In genomic region chr4:104204047-104204446, GRCm38 (mm10) we compare ENCODE assay signal across 24 mouse cellular contexts.
A peak's percentile ranks its signal among the peaks of the same experiment; 100 is the strongest.
DNase-seq lines count a peak whose midpoint lies in the region; ATAC-seq lines count a peak whose summit lies in the region.
"Had no signal": no experiment of that assay in that cellular context is flagged by ENCODE, and none has a peak within 500 bp of the region (broad histone marks: within the 10 kb centered on the region; RNA-seq: fewer than 3 reads in every experiment).

No protein-coding gene starts in this region.

- no peak for DNase-seq in hindbrain, embryonic 14.5 days (ENCODE audit: low spot score)
- peak; percentile 44 for DNase-seq in brain, adult 2 months (ENCODE audit: low read depth, low spot score)
- peak; percentile 31 for DNase-seq in cerebellum, adult 9-10 months
- DNase-seq in retina, embryonic 14.5 days (ENCODE audit: low spot score) = peak; percentile 17
- DNase-seq in adrenal gland, adult 18-20 months (ENCODE audit: low spot score in 2 of 2) = no peak
- DNase-seq in ovary, postnatal 36 days (ENCODE audit: low spot score) = no peak
- DNase-seq: adrenal gland, postnatal 10 days; B cell, adult 2 months; heart, postnatal 14 days; layer of hippocampus, postnatal 36 days had no signal

- H3K9ac ChIP-seq in hindbrain, embryonic 13.5 days = peak overlapping the region; percentile 39; the same call in 1 of the 2 replicates
- no peak overlapping the region for H3K9ac ChIP-seq in hindbrain, embryonic 14.5 days
- H3K9ac ChIP-seq: embryonic facial prominence, embryonic 12.5 days; forebrain, embryonic 15.5 days; heart, embryonic 12.5 days; limb, embryonic 13.5 days; liver, embryonic 14.5 days; lung, embryonic 15.5 days; midbrain, embryonic 12.5 days had no signal

- H3K4me2 ChIP-seq in hindbrain, embryonic 13.5 days = no peak overlapping the region
- H3K4me2 ChIP-seq in hindbrain, embryonic 14.5 days (replicated peaks) = no peak overlapping the region
- H3K4me2 ChIP-seq: embryonic facial prominence, embryonic 12.5 days; forebrain, embryonic 15.5 days; heart, embryonic 12.5 days; limb, embryonic 13.5 days; lung, embryonic 15.5 days; midbrain, embryonic 12.5 days had no signal

- no peaks in the 10 kb centered on the region for H3K27me3 ChIP-seq in hindbrain, embryonic 13.5 days
- no peaks in the 10 kb centered on the region for H3K27me3 ChIP-seq in hindbrain, embryonic 14.5 days (ENCODE audit: control insufficient read depth, insufficient read depth, low read length)
- H3K27me3 ChIP-seq: embryonic facial prominence, embryonic 12.5 days; forebrain, embryonic 15.5 days; heart, embryonic 12.5 days; limb, embryonic 13.5 days; lung, embryonic 15.5 days; midbrain, embryonic 12.5 days had no signal

- no peak overlapping the region for H3K4me3 ChIP-seq in hindbrain, embryonic 13.5 days
- H3K4me3 ChIP-seq in hindbrain, embryonic 14.5 days (replicated peaks; ENCODE audit: low read length) = no peak overlapping the region
- H3K4me3 ChIP-seq: embryonic facial prominence, embryonic 12.5 days; forebrain, embryonic 15.5 days; heart, embryonic 12.5 days; limb, embryonic 13.5 days; lung, embryonic 15.5 days; midbrain, embryonic 12.5 days; myocyte had no signal

- H3K36me3 ChIP-seq in hindbrain, embryonic 13.5 days = no peaks in the 10 kb centered on the region
- H3K36me3 ChIP-seq in hindbrain, embryonic 14.5 days (replicated peaks; ENCODE audit: control insufficient read depth, insufficient read depth) = no peaks in the 10 kb centered on the region
- H3K36me3 ChIP-seq: embryonic facial prominence, embryonic 12.5 days; forebrain, embryonic 15.5 days; heart, embryonic 12.5 days; limb, embryonic 13.5 days; lung, embryonic 15.5 days; midbrain, embryonic 12.5 days had no signal

- no peak for ATAC-seq in hindbrain, embryonic 13.5 days (ENCODE audit: low FRiP score)
- no peak for ATAC-seq in hindbrain, embryonic 14.5 days (ENCODE audit: low FRiP score)
- ATAC-seq: forebrain, embryonic 15.5 days; hindbrain, embryonic 16.5 days; intestine, postnatal 0 days had no signal

- WGBS in hindbrain, embryonic 13.5 days = 31% methylated on average over 6 of the region's 6 CpGs
- WGBS in hindbrain, embryonic 14.5 days = 34% methylated on average over 6 of the region's 6 CpGs

- H3K4me1 ChIP-seq in hindbrain, embryonic 13.5 days (replicated peaks) = peaks cover 7% of the 10 kb centered on the region; the same call in 1 of the 2 replicates
- no peaks in the 10 kb centered on the region for H3K4me1 ChIP-seq in hindbrain, embryonic 14.5 days (replicated peaks; ENCODE audit: control insufficient read depth, insufficient read depth, low read length)
- H3K4me1 ChIP-seq: embryonic facial prominence, embryonic 12.5 days; forebrain, embryonic 15.5 days; heart, embryonic 12.5 days; lung, embryonic 15.5 days had no signal

- no peak overlapping the region for H3K27ac ChIP-seq in hindbrain, embryonic 13.5 days
- no peak overlapping the region for H3K27ac ChIP-seq in hindbrain, embryonic 14.5 days
- H3K27ac ChIP-seq: embryonic facial prominence, embryonic 12.5 days; forebrain, embryonic 15.5 days; kidney, postnatal 0 days; limb, embryonic 13.5 days; liver, embryonic 14.5 days; lung, embryonic 15.5 days; macrophage; midbrain, embryonic 12.5 days; stomach, postnatal 0 days had no signal

- H3K9me3 ChIP-seq in hindbrain, embryonic 13.5 days = no peaks in the 10 kb centered on the region
- H3K9me3 ChIP-seq in hindbrain, embryonic 14.5 days (ENCODE audit: control insufficient read depth, low read length) = no peaks in the 10 kb centered on the region
- H3K9me3 ChIP-seq: embryonic facial prominence, embryonic 12.5 days; forebrain, embryonic 15.5 days; heart, embryonic 12.5 days; limb, embryonic 13.5 days; lung, embryonic 15.5 days; midbrain, embryonic 12.5 days had no signal

Comparison
In these comparisons a context has a peak if more than half of its experiments do, and no peak if none do; other contexts are left out.
1. DNase-seq: peak in brain, adult 2 months (single experiment), cerebellum, adult 9-10 months (single experiment) and retina, embryonic 14.5 days (single experiment); none in hindbrain, embryonic 14.5 days (single experiment), adrenal gland, adult 18-20 months (0 of 2) and ovary, postnatal 36 days (single experiment).